Mouse (Mus musculus) kidney, adult 2 months (tissue): ENCODE results near the gene Gimap9. TPM values are rescaled to one million over a fixed set of nuclear protein-coding genes. Genes with fewer than 3 reads are reported as not detected.

ENCODE experiments used
- DNase-seq: peaks from one replicate; pipeline ENCODE4 v3.0.0; 2021
- H3K27ac ChIP-seq: fragments of 200-500 bp; 2 replicates; pipeline ENCODE4 v1.5.1; 2012; ENCODE audit warnings: low read depth, low read length, control low read depth, inconsistent platforms; ENCODE audit not compliant: insufficient read depth
- H3K27me3 ChIP-seq: fragments of 200-500 bp; replicated peaks from 2 replicates; pipeline ENCODE4 v1.6.1; 2012; ENCODE audit warnings: mild to moderate bottlenecking, moderate library complexity, low read length, inconsistent platforms; ENCODE audit not compliant: control insufficient read depth, insufficient read depth
- H3K36me3 ChIP-seq: fragments of 200-500 bp; 2 replicates; pipeline ENCODE4 v1.6.1; 2012; ENCODE audit warnings: mild to moderate bottlenecking, moderate library complexity, low read length, inconsistent platforms; ENCODE audit not compliant: control insufficient read depth, insufficient read depth
- H3K4me1 ChIP-seq: fragments of 200-500 bp; 2 replicates; pipeline ENCODE4 v1.6.1; 2011; ENCODE audit warnings: low read length; ENCODE audit not compliant: control insufficient read depth, insufficient read depth
- H3K4me3 ChIP-seq: fragments of 200-500 bp; 2 replicates; pipeline ENCODE4 v1.5.1; 2011; ENCODE audit warnings: mild to moderate bottlenecking, low read depth, low read length, control low read depth; ENCODE audit not compliant: insufficient read depth
- CTCF ChIP-seq: fragments of 200-500 bp; conservative IDR thresholded peaks from 2 replicates; pipeline ENCODE4 v1.5.1; 2011; ENCODE audit warnings: low read depth, mild to moderate bottlenecking, control low read depth, low read length, moderate library complexity, mixed read lengths; ENCODE audit not compliant: insufficient read depth, insufficient read length
- POLR2A ChIP-seq: fragments of 200-500 bp; IDR thresholded peaks from one replicate; pipeline ENCODE4 v1.6.1; 2011; ENCODE audit warnings: low read depth, low read length, control low read depth
- WGBS: fragments of 180-500 bp; shearing (Covaris S2); methylation state at CpG from one replicate; pipeline ENCODE4 v1.1.7; 2018; 5-methylcytosine and 5-hydroxymethylcytosine counted together
- polyA plus RNA-seq: library from polyadenylated mRNA; depleted of rRNA; stranded (reverse); fragments of >200 nt; gene quantifications from 2 replicates; pipeline ENCODE4 v1.2.3, GENCODE M21; 2012

Gimap9 gene
- polyA plus RNA-seq, 1 experiment, result 10.1 TPM

DNA sequence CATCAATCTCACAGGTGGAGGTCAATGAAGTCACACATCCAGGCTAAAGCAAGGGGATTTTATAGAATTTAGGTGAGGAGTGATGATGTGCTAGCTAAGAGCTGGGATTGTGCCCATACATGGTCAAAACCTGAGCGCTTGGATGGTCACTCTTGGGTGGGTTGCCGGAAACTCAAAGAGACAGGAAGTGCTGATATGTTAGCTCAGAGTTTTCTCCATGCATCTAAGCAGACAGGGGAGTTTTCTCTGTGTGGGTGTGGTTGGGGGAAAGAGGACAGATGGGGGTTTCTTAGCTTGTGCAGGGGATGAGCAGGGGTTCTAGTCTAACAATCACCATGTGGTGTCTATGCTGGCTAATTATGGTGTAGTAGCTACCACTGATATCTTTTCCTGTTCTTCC lies 13.4 kb downstream of the Gimap9 start:
- H3K4me3 ChIP-seq, result no peak overlapping the region
- 80% methylated on average over 2 of the region's 2 CpGs for WGBS
- H3K27ac ChIP-seq, result peak overlapping the region; percentile 67; the same call in 1 of the 2 replicates
- TF ChIP-seq CTCF (no peak), POLR2A (no peak)
- H3K36me3 ChIP-seq, result no peaks in the 10 kb centered on the region
- no peaks in the 10 kb centered on the region for H3K4me1 ChIP-seq
- DNase-seq, result no peak
- H3K27me3 ChIP-seq, result no peaks in the 10 kb centered on the region

DNA sequence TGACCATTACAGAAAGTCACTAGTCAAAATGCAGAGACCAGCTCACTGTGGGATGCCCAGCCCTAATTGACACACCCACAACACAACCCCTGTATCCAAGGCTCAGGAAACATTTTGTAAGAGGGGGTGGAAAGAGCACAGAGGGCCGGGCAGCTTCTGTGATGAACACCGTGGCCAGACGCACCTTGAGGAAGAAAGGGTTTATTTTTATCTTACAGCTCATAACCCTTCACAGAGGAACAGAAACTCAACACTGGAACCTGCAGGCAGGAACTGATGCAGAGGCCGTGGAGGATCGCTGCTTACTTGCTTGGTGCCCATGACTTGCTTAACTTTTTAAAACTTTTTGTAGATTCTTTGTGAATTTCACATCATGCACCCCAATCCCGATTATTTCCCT lies 17.0 kb downstream of the Gimap9 start:
- no peak overlapping the region for H3K27ac ChIP-seq
- no peaks in the 10 kb centered on the region; the same call in 1 of the 2 replicates for H3K4me1 ChIP-seq
- H3K4me3 ChIP-seq, result no peak overlapping the region
- TF ChIP-seq CTCF (no peak), POLR2A (no peak)
- 80% methylated on average over 6 of the region's 6 CpGs for WGBS
- DNase-seq, result no peak
- H3K36me3 ChIP-seq, result no peaks in the 10 kb centered on the region
- H3K27me3 ChIP-seq, result no peaks in the 10 kb centered on the region

DNA sequence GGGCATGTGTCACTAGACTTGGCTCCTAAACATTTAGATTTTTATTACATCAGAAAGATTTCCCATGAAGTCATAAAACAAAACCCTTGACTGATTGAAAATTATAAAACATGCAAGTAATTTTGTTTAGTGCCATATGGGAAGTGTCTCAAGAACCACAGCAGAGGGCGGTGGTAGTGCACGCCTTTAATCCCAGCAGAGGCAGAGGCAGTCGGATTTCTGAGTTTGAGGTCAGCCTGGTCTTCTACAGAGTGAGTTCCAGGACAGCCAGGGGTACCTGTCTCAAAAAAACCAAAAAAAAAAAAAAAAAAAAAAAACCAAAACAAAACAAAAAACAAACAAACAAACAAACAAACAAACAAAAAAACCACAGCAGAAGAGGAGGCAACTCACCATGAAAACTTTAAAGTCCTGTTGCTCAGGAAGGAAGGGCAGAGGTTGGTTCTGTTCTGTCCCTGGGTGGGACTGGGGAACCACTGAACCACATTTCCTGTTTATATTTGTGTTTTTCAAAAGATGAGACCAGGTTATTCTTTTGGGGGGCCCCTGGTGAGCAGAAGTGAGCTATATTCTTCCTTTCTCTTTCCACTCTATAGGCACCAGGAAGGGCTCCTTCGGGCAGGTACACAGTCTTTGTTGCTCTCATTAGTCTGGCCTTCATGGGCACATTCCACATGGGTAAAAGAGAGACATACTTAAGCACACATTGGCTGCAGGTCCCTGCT lies 21.1 kb downstream of the Gimap9 start:
- H3K27ac ChIP-seq, result peak overlapping the region; percentile 50
- H3K4me3 ChIP-seq, result no peak overlapping the region

DNA sequence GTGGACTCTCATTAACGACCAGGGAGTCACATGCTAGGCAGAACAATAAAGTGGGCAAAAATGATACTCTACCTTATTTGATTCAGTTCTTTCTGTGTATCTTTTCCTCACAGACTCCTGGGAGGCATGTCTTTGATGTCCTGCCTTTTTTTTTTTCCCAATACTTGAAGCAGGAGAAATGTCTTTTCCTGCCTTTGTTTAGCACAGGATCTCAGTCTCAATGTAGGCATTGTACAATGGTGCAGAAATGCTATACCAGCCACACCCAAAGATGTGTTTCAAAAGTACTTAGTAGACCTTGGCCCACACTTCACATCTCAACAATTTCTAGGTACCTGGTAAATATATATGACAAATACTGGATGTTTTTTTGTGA lies 21.6 kb downstream of the Gimap9 start:
- peaks cover 2% of the 10 kb centered on the region; the same call in 1 of the 2 replicates for H3K4me1 ChIP-seq
- TF ChIP-seq POLR2A (no peak), CTCF (no peak)
- H3K4me3 ChIP-seq, result no peak overlapping the region
- H3K27ac ChIP-seq, result peak overlapping the region; percentile 41
- WGBS, result 28% methylated on average over 1 of the region's 1 CpGs
- H3K36me3 ChIP-seq, result 0 out of 2 replicates have a peak, but pooled peaks cover 1% of the 10 kb centered on the region
- H3K27me3 ChIP-seq, result no peaks in the 10 kb centered on the region
- no peak for DNase-seq

More for the DNA sequence above, 21.1 kb downstream of the Gimap9 start:
- 0 out of 2 replicates have a peak, but pooled peaks cover under 1% of the 10 kb centered on the region for H3K36me3 ChIP-seq
- DNase-seq, result no peak
- no peaks in the 10 kb centered on the region for H3K27me3 ChIP-seq
- TF ChIP-seq CTCF, result no peak
- no peak for TF ChIP-seq POLR2A
- peaks cover 2% of the 10 kb centered on the region; the same call in 1 of the 2 replicates for H3K4me1 ChIP-seq
- WGBS, result 87% methylated on average over 4 of the region's 4 CpGs

DNA sequence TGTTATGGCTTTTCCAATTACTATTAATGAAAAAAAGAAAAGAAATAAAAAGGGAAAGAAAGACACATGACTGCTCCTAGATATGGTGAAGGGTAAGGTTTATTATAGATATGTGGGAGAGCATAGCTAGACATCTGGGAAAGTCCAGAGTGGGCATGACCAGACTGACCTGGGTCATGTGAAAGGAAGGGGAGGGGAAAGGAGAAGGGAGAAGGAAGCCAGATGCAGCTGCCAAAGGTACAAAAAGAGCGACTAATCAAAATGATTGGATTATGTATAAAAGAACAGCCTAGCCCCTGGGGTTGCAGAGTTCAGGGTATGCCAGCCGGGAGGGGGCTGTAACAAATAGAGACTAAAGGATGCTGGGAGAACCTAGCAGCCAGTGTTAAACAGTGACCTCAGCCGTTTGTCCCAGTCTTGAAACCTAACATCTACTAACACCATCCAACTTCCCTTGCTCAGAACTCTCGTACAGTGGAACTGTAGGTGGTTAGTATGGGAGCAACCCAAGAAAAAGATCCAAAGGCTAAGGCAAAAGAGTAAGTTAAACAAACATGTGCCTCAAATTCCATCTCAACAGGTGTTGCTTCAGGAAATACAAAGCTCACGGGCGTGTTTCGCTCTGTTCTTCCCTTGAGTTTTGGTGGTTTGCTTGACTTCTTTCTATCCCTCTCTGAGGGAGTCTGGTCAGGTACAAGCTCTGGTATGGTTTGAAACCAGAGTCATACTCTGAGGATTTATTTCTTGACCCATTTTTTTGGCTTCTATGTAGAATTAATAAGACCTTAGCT lies 22.3 kb downstream of the Gimap9 start:
- no peaks in the 10 kb centered on the region for H3K27me3 ChIP-seq
- 0 out of 2 replicates have a peak, but pooled peaks cover 1% of the 10 kb centered on the region for H3K36me3 ChIP-seq
- H3K4me3 ChIP-seq, result no peak overlapping the region
- DNase-seq, result no peak
- WGBS, result 75% methylated on average over 7 of the region's 7 CpGs
- peaks cover 2% of the 10 kb centered on the region; the same call in 1 of the 2 replicates for H3K4me1 ChIP-seq
- peak overlapping the region; percentile 80 for H3K27ac ChIP-seq
- TF ChIP-seq POLR2A, result no peak
- TF ChIP-seq CTCF, result no peak

DNA sequence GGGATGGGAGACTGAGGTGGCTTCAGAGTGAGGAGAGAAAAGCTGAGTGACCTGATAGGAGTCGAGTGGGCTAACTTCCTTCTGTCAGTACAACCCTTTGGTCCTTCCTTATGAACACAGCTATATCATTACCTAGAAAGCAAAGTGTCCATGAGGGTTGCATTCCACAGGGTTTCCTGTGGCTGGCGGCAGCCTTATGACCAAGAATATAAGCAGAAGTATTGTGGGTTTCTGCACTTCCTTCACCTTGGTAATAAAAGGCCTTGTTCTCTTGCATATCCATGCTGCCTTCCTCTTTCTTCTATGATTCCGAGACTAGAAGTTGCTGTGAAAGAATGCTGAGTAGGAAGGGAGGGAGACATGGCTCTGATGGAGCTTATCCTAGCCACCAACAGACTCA lies 23.0 kb downstream of the Gimap9 start:
- H3K4me1 ChIP-seq, result peaks cover 2% of the 10 kb centered on the region; the same call in 1 of the 2 replicates
- no peak for DNase-seq
- WGBS, result 82% methylated on average over 3 of the region's 3 CpGs
- TF ChIP-seq CTCF, result no peak
- no peak for TF ChIP-seq POLR2A
- H3K27ac ChIP-seq, result peak overlapping the region; percentile 80
- H3K36me3 ChIP-seq, result 0 out of 2 replicates have a peak, but pooled peaks cover 1% of the 10 kb centered on the region
- no peak overlapping the region for H3K4me3 ChIP-seq
- no peaks in the 10 kb centered on the region for H3K27me3 ChIP-seq
